Mouse (Mus musculus): Measurements from ENCODE around the gene Tmem53. TPM values are rescaled to one million over a fixed set of nuclear protein-coding genes. Genes with fewer than 3 reads are reported as not detected.

Gene Tmem53
- polyA plus RNA-seq, 1 experiment from 2014 or later: 4.9 TPM

DNA sequence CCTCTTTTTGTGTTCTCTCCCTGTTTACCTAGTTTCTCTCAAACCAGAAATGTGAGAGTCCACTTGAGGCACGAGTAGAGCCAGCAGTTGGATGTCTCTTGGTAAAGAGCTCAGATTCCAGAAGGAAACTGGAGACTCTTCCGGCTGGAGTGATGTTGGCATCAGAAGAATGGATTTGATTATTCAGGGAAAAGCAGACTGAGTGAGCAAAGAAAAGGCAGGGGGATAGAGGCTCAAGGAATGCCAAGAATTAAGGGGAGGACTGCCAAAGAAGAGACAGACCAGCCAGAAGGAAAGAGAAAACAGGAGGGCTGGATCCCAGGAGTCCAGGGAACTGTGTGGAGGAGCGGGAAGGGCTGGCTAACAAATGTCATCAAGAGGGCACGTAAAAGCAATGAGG, 15.9 kb upstream of the Tmem53 start:
- Histone ChIP-seq H3K4me3 (ENCODE audit: low read depth, low read length) (no peak overlapping the region), H3K27me3 (replicated peaks; ENCODE audit: control insufficient read depth, insufficient read depth, low read length) (no peaks in the 10 kb centered on the region), H3K9me3 (ENCODE audit: control insufficient read depth, low read length) (no peaks in the 10 kb centered on the region), H3K4me2 (no peak overlapping the region), H3K4me1 (replicated peaks; ENCODE audit: control insufficient read depth, insufficient read depth, low read length) (no peaks in the 10 kb centered on the region), H3K36me3 (ENCODE audit: control insufficient read depth, insufficient read depth, low read length) (no peaks in the 10 kb centered on the region), H3K9ac (ENCODE audit: low read depth, low read length) (no peak overlapping the region), H3K27ac (ENCODE audit: low read depth, low read length) (no peak overlapping the region)
- DNase-seq (ENCODE audit: low spot score) (no peak), ATAC-seq (replicated peaks; ENCODE audit: low FRiP score) (no peak)
- 59% methylated on average over 4 of the region's 4 CpGs for WGBS

- Histone ChIP-seq H3K9ac (ENCODE audit: low read depth, low read length) (no peak overlapping the region), H3K36me3 (ENCODE audit: control insufficient read depth, insufficient read depth, low read length) (no peaks in the 10 kb centered on the region), H3K27me3 (replicated peaks; ENCODE audit: control insufficient read depth, insufficient read depth, low read length) (no peaks in the 10 kb centered on the region), H3K9me3 (ENCODE audit: control insufficient read depth, low read length) (no peaks in the 10 kb centered on the region), H3K27ac (ENCODE audit: low read depth, low read length) (no peak overlapping the region), H3K4me3 (ENCODE audit: low read depth, low read length) (no peak overlapping the region), H3K4me1 (replicated peaks; ENCODE audit: control insufficient read depth, insufficient read depth, low read length) (no peaks in the 10 kb centered on the region; the same call in 1 of the 2 replicates), H3K4me2 (no peak overlapping the region)
- no peak for DNase-seq (ENCODE audit: low spot score)
- 52% methylated on average over 2 of the region's 2 CpGs for WGBS
- ATAC-seq (replicated peaks; ENCODE audit: low FRiP score): no peak
These were observed 12.6 kb upstream of the Tmem53 start for GRCm38 (mm10) chr4:117239153-117239552.

GRCm38 (mm10) chr4:117240867-117241266, 10.9 kb upstream of the Tmem53 start:
- H3K4me1 ChIP-seq (replicated peaks; ENCODE audit: control insufficient read depth, insufficient read depth, low read length): no peaks in the 10 kb centered on the region; the same call in 1 of the 2 replicates
- H3K4me3 ChIP-seq (ENCODE audit: low read depth, low read length): no peak overlapping the region
- H3K36me3 ChIP-seq (ENCODE audit: control insufficient read depth, insufficient read depth, low read length): no peaks in the 10 kb centered on the region
- no peaks in the 10 kb centered on the region for H3K27me3 ChIP-seq (replicated peaks; ENCODE audit: control insufficient read depth, insufficient read depth, low read length)
- no peak for ATAC-seq (replicated peaks; ENCODE audit: low FRiP score)
- no peak for DNase-seq (ENCODE audit: low spot score)
- H3K9ac ChIP-seq (ENCODE audit: low read depth, low read length): no peak overlapping the region
- WGBS: 84% methylated on average over 6 of the region's 6 CpGs
- no peak overlapping the region for H3K4me2 ChIP-seq
- H3K9me3 ChIP-seq (ENCODE audit: control insufficient read depth, low read length): no peaks in the 10 kb centered on the region
- H3K27ac ChIP-seq (ENCODE audit: low read depth, low read length): no peak overlapping the region

DNA sequence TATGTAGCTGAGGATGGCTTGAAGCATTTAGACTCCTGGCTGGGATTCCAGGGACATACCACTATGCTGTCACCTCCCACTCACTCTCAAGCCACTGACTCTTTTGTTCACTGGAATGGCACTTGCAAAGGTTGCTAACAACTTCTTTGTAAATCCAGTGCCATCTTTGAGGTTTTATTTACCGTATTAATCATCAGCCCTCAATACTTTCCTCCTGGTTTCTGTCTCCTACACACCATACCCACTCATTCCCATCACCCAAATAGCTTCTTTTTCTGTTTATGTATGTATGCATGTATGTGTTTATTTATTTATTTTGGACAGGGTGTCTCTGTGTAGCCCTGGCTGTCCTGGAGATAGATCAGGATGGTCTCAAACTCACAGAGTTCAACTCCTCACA, 769 bp upstream of the Tmem53 start:
- Histone ChIP-seq H3K36me3 (ENCODE audit: control insufficient read depth, insufficient read depth, low read length) (no peaks in the 10 kb centered on the region), H3K4me2 (peak overlapping the region; percentile 78), H3K9me3 (ENCODE audit: control insufficient read depth, low read length) (no peaks in the 10 kb centered on the region), H3K9ac (ENCODE audit: low read depth, low read length) (no peak overlapping the region), H3K4me1 (replicated peaks; ENCODE audit: control insufficient read depth, insufficient read depth, low read length) (peaks cover 7% of the 10 kb centered on the region; the same call in 1 of the 2 replicates), H3K4me3 (ENCODE audit: low read depth, low read length) (peak overlapping the region; percentile 67; the same call in 1 of the 2 replicates), H3K27ac (ENCODE audit: low read depth, low read length) (no peak overlapping the region), H3K27me3 (replicated peaks; ENCODE audit: control insufficient read depth, insufficient read depth, low read length) (no peaks in the 10 kb centered on the region)
- 71% methylated on average over 1 of the region's 1 CpGs for WGBS
- ATAC-seq (replicated peaks; ENCODE audit: low FRiP score) (no peak), DNase-seq (ENCODE audit: low spot score) (no peak)

DNA sequence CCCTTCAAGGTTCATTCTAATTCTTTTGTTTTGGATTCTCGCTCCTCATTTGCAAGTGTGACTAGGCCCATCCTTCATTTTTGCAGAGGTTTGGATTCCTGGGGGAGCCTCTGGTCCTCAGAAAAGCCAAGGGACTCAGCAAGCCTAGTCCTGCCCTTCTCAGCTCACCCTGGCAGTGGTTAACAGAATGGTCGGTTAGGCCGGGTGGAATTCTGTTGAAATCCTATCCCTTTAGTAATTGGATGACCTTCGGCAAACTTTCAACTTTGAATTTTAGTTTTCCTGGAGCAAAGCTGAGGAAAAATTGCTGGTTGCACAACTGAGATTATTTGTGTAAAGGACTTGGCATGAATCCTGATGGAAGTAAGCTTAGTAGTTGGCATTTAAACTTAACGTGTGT, 600 bp downstream of the Tmem53 start:
- H3K27me3 ChIP-seq (replicated peaks; ENCODE audit: control insufficient read depth, insufficient read depth, low read length): no peaks in the 10 kb centered on the region
- DNase-seq (ENCODE audit: low spot score) (no peak), ATAC-seq (replicated peaks; ENCODE audit: low FRiP score) (no peak)
- H3K9ac ChIP-seq (ENCODE audit: low read depth, low read length): peak overlapping the region; percentile 62
- H3K4me1 ChIP-seq (replicated peaks; ENCODE audit: control insufficient read depth, insufficient read depth, low read length): peaks cover 7% of the 10 kb centered on the region; the same call in 1 of the 2 replicates
- 47% methylated on average over 5 of the region's 5 CpGs for WGBS
- peak overlapping the region; percentile 78 for H3K4me2 ChIP-seq
- no peaks in the 10 kb centered on the region for H3K36me3 ChIP-seq (ENCODE audit: control insufficient read depth, insufficient read depth, low read length)
- H3K27ac ChIP-seq (ENCODE audit: low read depth, low read length): no peak overlapping the region; the same call in 1 of the 2 replicates
- H3K4me3 ChIP-seq (ENCODE audit: low read depth, low read length): peak overlapping the region; percentile 67
- H3K9me3 ChIP-seq (ENCODE audit: control insufficient read depth, low read length): no peaks in the 10 kb centered on the region

- no peak for ATAC-seq (replicated peaks; ENCODE audit: low FRiP score)
- Histone ChIP-seq H3K4me3 (ENCODE audit: low read depth, low read length) (no peak overlapping the region; the same call in 1 of the 2 replicates), H3K4me2 (peak overlapping the region; percentile 78), H3K36me3 (ENCODE audit: control insufficient read depth, insufficient read depth, low read length) (no peaks in the 10 kb centered on the region), H3K27ac (ENCODE audit: low read depth, low read length) (no peak overlapping the region), H3K27me3 (replicated peaks; ENCODE audit: control insufficient read depth, insufficient read depth, low read length) (no peaks in the 10 kb centered on the region), H3K9ac (ENCODE audit: low read depth, low read length) (no peak overlapping the region), H3K4me1 (replicated peaks; ENCODE audit: control insufficient read depth, insufficient read depth, low read length) (peaks cover 7% of the 10 kb centered on the region; the same call in 1 of the 2 replicates), H3K9me3 (ENCODE audit: control insufficient read depth, low read length) (no peaks in the 10 kb centered on the region)
- 84% methylated on average over 5 of the region's 5 CpGs for WGBS
- no peak for DNase-seq (ENCODE audit: low spot score)
These were observed 1.0 kb downstream of the Tmem53 start for GRCm38 (mm10) chr4:117252755-117253154.

DNA sequence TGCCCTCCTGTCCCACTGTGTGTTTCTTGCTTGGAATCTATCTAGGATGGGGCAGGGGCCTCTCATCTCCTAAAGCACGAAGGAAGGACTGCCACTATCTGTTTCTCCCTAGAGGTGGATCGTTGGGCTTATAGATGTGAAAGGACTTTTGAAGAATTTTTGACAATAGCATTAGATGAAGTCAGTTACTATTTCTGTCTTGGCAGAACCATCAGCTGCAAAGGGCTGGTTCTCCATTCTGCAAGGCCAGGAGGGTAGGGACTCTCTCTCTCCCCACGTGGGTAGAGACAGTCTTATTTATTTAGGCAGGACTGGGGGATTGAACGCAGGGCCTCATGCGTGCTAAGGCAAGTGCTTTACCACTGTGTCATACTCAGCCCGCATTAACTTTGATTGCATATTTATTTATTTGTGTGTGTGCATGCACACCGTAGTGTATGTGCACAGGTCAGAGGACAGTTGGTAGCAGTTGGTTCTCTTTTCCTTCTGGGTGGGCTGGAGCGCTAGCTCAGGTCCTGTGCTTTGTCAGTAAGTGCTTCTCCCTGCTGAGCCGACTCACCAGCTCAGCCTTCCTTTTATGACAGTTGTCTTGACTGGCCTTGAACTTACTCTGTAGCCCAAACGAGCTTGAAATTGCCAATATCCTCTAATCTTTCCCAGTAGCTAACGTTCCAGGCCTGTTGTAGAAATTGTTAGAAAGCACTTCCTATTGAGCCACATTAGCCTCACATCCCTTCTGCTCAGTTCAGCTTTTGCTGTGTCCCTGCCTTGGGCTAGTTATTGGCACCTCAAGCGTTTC, 1.7 kb downstream of the Tmem53 start:
- no peak overlapping the region for H3K4me2 ChIP-seq
- peaks cover 7% of the 10 kb centered on the region; the same call in 1 of the 2 replicates for H3K4me1 ChIP-seq (replicated peaks; ENCODE audit: control insufficient read depth, insufficient read depth, low read length)
- no peak overlapping the region for H3K27ac ChIP-seq (ENCODE audit: low read depth, low read length)
- 53% methylated on average over 12 of the region's 12 CpGs for WGBS
- no peaks in the 10 kb centered on the region for H3K9me3 ChIP-seq (ENCODE audit: control insufficient read depth, low read length)
- H3K4me3 ChIP-seq (ENCODE audit: low read depth, low read length): no peak overlapping the region
- ATAC-seq (replicated peaks; ENCODE audit: low FRiP score) (no peak), DNase-seq (ENCODE audit: low spot score) (no peak)
- no peaks in the 10 kb centered on the region for H3K27me3 ChIP-seq (replicated peaks; ENCODE audit: control insufficient read depth, insufficient read depth, low read length)
- H3K9ac ChIP-seq (ENCODE audit: low read depth, low read length): no peak overlapping the region
- H3K36me3 ChIP-seq (ENCODE audit: control insufficient read depth, insufficient read depth, low read length): no peaks in the 10 kb centered on the region

GRCm38 (mm10) chr4:117254017-117254627, 2.4 kb downstream of the Tmem53 start:
- no peak overlapping the region for H3K9ac ChIP-seq (ENCODE audit: low read depth, low read length)

More at GRCm38 (mm10) chr4:117254017-117254627, 2.4 kb downstream of the Tmem53 start:
- 40% methylated on average over 5 of the region's 5 CpGs for WGBS
- Histone ChIP-seq H3K4me2 (no peak overlapping the region), H3K9me3 (ENCODE audit: control insufficient read depth, low read length) (no peaks in the 10 kb centered on the region), H3K27ac (ENCODE audit: low read depth, low read length) (no peak overlapping the region), H3K27me3 (replicated peaks; ENCODE audit: control insufficient read depth, insufficient read depth, low read length) (no peaks in the 10 kb centered on the region), H3K36me3 (ENCODE audit: control insufficient read depth, insufficient read depth, low read length) (no peaks in the 10 kb centered on the region), H3K4me3 (ENCODE audit: low read depth, low read length) (no peak overlapping the region), H3K4me1 (replicated peaks; ENCODE audit: control insufficient read depth, insufficient read depth, low read length) (peaks cover 7% of the 10 kb centered on the region; the same call in 1 of the 2 replicates)
- ATAC-seq (replicated peaks; ENCODE audit: low FRiP score): no peak
- no peak for DNase-seq (ENCODE audit: low spot score)

Data from liver, embryonic 11.5 days (tissue).